Mouse (Mus musculus): ENCODE data around the gene Vps37d.

- TF ChIP-seq GATA1 (IDR thresholded peaks at IDR 0.05; ENCODE audit: borderline replicate concordance, low read length), result no peak
- no peak for TF ChIP-seq FLI1 (IDR thresholded peaks at IDR 0.05; ENCODE audit: low read length)
Observed at GRCm38 (mm10) chr5:135075655-135076054, 2.4 kb downstream of the Vps37d start.

Data from megakaryocyte, embryonic 14.5 days (primary cell).